ENCODE assay signal across 34 mouse cellular contexts in genomic region chr3:60085729-60086128, GRCm38 (mm10). TPM values are rescaled to one million over a fixed set of nuclear protein-coding genes. Genes with fewer than 3 reads are reported as not detected.
"Had no signal": no experiment of that assay in that cellular context is flagged by ENCODE, and none has a peak within 500 bp of the region (broad histone marks: within the 10 kb centered on the region; RNA-seq: fewer than 3 reads in every experiment).

No protein-coding gene starts in this region.

- H3K27ac ChIP-seq: embryonic facial prominence, embryonic 10.5 days; embryonic facial prominence, embryonic 12.5 days; embryonic facial prominence, embryonic 13.5 days; embryonic facial prominence, embryonic 15.5 days; forebrain, embryonic 10.5 days; forebrain, embryonic 12.5 days; forebrain, embryonic 13.5 days; forebrain, embryonic 15.5 days; gastrocnemius, adult 2 months; heart, adult 2 months had no signal

- H3K4me3 ChIP-seq: embryonic facial prominence, embryonic 10.5 days; embryonic facial prominence, embryonic 12.5 days; embryonic facial prominence, embryonic 13.5 days; embryonic facial prominence, embryonic 15.5 days; erythroblast, embryonic 14.5 days; forebrain, embryonic 10.5 days; forebrain, embryonic 12.5 days; forebrain, embryonic 13.5 days; forebrain, embryonic 15.5 days; gastrocnemius, adult 2 months; heart, adult 2 months had no signal

- H3K9ac ChIP-seq: embryonic facial prominence, embryonic 12.5 days; embryonic facial prominence, embryonic 13.5 days; embryonic facial prominence, embryonic 15.5 days; forebrain, embryonic 12.5 days; forebrain, embryonic 13.5 days; forebrain, embryonic 15.5 days; forebrain, postnatal 0 days had no signal

- H3K4me1 ChIP-seq: embryonic facial prominence, embryonic 10.5 days; embryonic facial prominence, embryonic 12.5 days; embryonic facial prominence, embryonic 13.5 days; embryonic facial prominence, embryonic 15.5 days; forebrain, embryonic 10.5 days; forebrain, embryonic 15.5 days had no signal

- H3K36me3 ChIP-seq: embryonic facial prominence, embryonic 10.5 days; embryonic facial prominence, embryonic 12.5 days; embryonic facial prominence, embryonic 13.5 days; embryonic facial prominence, embryonic 15.5 days; forebrain, embryonic 10.5 days; forebrain, embryonic 12.5 days; forebrain, embryonic 15.5 days had no signal

- DNase-seq: cerebellum, adult 2 months; cerebellum, adult 8-10 months; cerebellum, adult 9-10 months; cerebellum, adult 9-11 months; cerebellum, postnatal 10 days; cerebellum, postnatal 14 days; cerebellum, postnatal 25 days; cerebellum, postnatal 36 days; embryo, embryonic 11 days; forebrain, postnatal 0 days; gastrocnemius, adult 2 months; gastrocnemius, postnatal 10 days; gastrocnemius, postnatal 14 days; gastrocnemius, postnatal 25 days; gastrocnemius, postnatal 36 days; heart, adult 11 months; heart, adult 18-20 months; heart, adult 2 months had no signal

- ATAC-seq: forebrain, embryonic 13.5 days; forebrain, embryonic 14.5 days; forebrain, embryonic 15.5 days; forebrain, embryonic 16.5 days; forebrain, postnatal 0 days had no signal

- H3K27me3 ChIP-seq: embryonic facial prominence, embryonic 12.5 days; embryonic facial prominence, embryonic 13.5 days; embryonic facial prominence, embryonic 15.5 days; forebrain, embryonic 12.5 days; forebrain, embryonic 13.5 days; forebrain, embryonic 15.5 days had no signal

- H3K4me2 ChIP-seq: embryonic facial prominence, embryonic 12.5 days; embryonic facial prominence, embryonic 13.5 days; embryonic facial prominence, embryonic 15.5 days; forebrain, embryonic 12.5 days; forebrain, embryonic 13.5 days; forebrain, embryonic 15.5 days had no signal

- H3K9me3 ChIP-seq: embryonic facial prominence, embryonic 10.5 days; embryonic facial prominence, embryonic 12.5 days; embryonic facial prominence, embryonic 13.5 days; embryonic facial prominence, embryonic 15.5 days; forebrain, embryonic 10.5 days; forebrain, embryonic 12.5 days; forebrain, embryonic 13.5 days; forebrain, embryonic 15.5 days had no signal

RNA-seq across cellular contexts. Expression of gene Sucnr1, which starts 4.1 kb away (rescaled TPM):
- total RNA-seq: common myeloid progenitor, adult 5-6 weeks; forebrain, postnatal 0 days; gastrocnemius, adult 2 months; gastrocnemius, postnatal 36 days; granulocyte monocyte progenitor cell, adult 5-6 weeks; heart, adult 2 months had no signal
- polyA plus RNA-seq: embryonic facial prominence, embryonic 10.5 days; embryonic facial prominence, embryonic 11.5 days; embryonic facial prominence, embryonic 12.5 days; erythroblast, embryonic 14.5 days; forebrain, embryonic 10.5 days; forebrain, embryonic 11.5 days; forebrain, embryonic 12.5 days; forebrain, embryonic 13.5 days; forebrain, embryonic 14.5 days; forebrain, embryonic 15.5 days; forebrain, embryonic 16.5 days; forebrain, postnatal 0 days; frontal cortex, adult 2 months had no signal
